Mouse (Mus musculus) mouse embryonic stem cell (cell line): ENCODE data around the gene Fam20b.

Experiments
- in situ Hi-C, 2 experiments: fragments of 300-500 bp; cut with MboI; formaldehyde crosslinking; loops; 1 replicate in 1 of 2; 3 replicates in 1 of 2; pipeline ENCODE4 v1.14.3; 2019 to 2020; ENCODE audit warnings: low sequenced_read_pairs in 2 of 2, low pct_unique_long_range_greater_than_20kb in 1 of 2, mixed read lengths in 1 of 2; ENCODE audit not compliant: unreplicated experiment in 1 of 2

The Fam20b gene

DNA sequence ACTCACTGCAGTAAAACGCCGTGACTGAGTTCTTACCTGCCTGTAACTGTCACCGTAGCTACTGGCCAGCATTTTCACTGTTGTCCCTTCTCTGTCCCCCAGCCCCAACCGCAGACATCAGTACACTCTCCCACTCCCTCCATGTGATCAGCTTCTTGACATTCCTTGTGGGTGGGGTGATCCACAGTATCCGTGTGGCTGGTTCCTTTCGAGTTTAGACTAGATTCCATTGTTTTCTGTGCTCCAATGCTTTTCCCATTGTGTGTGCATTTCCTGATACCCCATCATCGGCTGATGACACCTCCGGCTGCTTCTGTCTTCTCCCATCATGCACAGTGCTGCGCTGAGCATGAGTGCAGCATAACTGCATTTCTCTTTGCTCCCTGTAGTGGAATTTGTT, 68.3 kb downstream of the Fam20b start:
- in situ Hi-C loops, result no loop called here

DNA sequence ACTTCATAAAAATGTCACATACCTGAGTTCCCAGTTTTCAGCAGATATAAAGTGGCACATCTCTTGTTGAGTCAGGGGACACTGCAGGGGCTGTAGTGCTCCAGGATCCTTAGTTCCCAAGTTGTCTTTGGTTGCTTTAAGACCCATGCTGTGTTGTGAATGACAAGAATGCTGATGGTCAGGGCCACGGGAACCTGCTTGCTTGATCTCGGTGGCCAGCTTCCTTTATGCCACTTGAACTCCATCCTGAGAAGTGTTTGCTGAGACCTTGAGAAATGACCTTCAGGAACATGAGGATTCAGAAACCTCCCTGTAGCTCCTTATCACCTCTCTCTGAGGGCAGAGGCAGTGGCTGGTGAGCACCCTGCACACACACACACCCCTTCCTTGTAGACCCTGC, 70.2 kb downstream of the Fam20b start:
- in situ Hi-C loops, result no loop called here

DNA sequence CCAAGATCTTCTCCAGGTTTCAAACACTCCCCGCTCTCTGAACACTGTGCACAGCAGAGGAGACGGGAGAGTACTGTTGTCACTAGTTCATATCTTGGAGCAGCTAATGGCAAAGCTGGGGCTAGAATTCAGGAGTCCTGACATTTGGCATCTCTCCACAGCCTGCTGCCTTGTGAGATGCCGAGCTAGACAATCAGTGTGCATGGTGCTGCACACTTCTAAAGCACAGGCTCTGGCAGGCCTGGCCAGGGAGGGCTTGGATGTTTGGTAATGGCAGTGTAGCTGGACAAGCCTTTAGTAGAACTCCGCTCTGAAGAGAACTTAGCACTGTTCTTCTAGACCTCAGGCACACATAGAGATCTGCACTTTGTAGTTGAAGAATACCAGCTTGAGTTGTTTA, 72.9 kb downstream of the Fam20b start:
- in situ Hi-C loops, result no loop called here

DNA sequence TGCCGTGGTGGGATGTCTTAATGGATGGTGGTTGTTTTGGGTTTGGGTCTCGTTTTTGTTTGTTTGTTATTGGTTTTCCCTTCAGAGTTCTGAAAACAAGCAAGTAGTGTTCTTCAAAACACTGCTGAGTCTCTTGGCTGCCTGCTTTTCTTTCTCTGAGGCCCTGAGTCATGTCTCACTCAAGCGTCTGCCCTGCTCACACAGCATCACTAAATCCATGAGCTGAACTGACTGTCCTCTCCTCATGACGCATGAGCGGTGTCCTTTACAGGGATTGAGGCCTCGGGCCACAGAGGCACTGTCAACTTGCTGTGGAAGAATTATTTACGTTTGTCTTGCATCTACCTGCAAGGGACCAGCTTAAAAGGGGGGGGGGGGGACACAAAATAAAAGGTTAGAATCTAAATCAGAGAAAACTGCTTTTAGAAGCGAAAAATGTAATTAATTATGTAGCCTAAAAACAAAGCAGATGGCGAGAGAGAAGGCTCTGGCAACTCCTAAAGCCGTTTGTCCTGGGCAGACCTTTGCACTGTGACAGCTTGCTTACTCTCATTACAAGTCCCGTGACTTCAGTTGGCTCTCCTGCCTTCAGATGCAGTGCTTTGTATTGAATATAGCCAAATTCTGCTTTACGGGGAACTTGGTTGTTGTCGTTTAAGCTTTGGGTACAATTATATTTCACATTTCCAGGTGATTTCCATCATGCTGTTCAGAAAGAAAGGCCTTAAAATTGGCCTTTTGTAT, 73.9 kb downstream of the Fam20b start:
- in situ Hi-C loops, result no loop called here

DNA sequence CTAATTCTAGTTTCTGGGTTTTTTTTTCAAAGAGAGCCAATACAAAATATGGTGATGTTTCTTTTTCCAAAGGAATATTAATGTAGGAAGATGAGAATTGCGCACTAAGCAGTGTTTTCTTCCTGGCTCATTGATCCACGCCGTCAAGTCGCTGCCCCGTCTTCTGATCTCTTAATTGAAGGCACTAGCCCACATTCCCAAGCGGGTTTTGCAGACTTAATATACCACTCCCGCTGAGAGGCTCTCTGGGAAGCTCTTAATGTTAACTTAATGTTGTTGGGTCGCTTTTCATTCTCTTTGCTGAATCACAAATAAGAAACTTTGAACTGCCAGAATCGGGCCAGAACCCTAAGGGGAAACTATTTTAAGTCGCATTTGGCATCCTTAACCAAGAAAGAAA, 74.8 kb downstream of the Fam20b start:
- in situ Hi-C loops, result no loop called here

DNA sequence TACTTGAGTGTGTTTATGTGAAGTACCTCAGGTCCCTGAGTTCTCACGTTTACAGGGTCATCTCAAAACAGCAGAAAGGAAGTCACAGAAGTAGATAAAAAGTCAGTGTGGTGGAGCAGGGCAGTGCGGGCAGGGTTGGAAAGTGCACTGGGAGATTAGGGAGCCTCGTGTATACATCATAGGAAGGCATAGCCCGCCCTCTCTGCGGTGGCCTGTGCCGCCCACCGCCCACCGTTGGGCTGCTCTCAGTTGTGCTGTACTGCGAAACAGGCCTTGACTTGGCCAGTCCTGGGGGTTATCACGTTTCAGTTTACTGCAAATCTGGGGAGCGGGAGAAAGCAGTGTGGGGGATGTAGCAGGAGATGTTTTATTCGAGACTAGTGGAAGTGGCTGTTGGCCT, 76.1 kb downstream of the Fam20b start:
- in situ Hi-C loops, result no loop called here

DNA sequence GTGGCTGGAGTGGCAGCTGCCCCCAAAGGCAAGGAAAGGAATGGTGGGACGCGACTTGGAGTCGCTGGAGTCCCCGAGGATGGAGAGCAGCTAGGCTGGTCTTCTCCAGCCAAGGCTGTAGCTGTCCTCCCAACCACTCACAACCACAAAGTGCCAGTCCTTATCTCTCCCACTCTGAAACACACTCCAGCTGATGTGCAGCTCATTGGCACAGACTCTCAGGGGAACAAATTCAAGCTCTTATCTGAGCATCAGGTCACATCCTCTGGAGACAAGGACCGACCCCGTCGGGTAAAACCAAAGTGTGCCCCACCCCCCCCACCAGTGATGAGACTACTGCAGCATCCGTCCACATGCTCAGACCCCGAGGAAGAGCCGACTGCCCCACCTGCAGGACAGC, 77.1 kb downstream of the Fam20b start:
- in situ Hi-C loops, result no loop called here

DNA sequence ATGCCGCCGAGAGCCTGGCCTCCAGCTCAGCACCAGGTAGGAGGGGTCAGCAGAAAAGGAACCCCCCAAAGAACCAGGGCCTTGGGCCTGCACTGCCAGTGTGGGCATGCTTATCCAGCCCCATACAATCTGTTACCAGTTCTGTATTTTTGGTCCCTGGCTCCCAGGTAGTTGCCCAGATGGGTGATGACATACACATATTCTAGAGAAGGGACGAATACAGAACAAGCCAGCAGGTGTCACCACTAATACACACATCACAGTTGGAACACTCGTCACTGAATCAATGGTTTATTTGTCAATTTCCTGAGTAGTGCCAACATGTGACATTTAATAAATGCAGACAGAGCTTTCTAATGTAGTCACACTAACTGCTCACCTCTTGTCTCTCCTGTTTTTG, 78.3 kb downstream of the Fam20b start:
- in situ Hi-C loops, result no loop called here

DNA sequence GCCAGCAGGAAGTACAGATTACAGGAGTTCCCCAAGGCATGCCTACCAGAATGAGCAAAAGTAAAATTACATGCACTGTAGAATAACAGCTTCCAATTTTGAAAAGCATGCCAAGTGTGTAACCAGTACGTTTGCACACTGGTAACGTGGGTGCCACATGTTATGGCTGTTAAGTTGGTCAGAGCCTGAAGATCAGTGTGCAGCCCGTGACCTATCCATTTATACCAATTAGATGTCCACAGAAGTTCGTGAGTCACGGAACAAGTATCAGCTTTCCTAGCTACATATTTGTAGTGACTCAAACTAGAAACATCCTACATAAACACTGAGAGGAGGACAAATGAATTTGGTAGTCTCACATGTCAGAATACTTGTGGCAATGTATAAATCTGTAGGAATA, 79.4 kb downstream of the Fam20b start:
- in situ Hi-C loops, result no loop called here

DNA sequence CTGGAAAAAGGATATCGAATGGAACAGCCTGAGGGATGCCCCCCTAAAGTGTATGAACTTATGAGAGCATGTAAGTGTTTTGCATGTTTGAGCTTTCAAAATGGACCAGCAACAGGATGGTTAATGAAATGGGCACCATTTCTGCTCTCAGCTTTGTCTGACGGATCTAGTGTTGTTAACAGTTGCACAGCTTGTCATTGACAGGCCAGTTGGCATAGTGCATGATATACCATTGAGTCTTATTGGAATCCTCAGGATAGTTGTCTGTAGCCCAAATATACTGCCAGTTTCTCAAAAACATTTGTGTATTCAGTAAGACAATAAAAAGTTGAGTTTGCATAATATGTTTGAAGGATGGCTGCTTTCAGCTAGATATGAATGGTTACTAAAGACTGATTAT, 83.7 kb downstream of the Fam20b start:
- in situ Hi-C loops, result no loop called here

DNA sequence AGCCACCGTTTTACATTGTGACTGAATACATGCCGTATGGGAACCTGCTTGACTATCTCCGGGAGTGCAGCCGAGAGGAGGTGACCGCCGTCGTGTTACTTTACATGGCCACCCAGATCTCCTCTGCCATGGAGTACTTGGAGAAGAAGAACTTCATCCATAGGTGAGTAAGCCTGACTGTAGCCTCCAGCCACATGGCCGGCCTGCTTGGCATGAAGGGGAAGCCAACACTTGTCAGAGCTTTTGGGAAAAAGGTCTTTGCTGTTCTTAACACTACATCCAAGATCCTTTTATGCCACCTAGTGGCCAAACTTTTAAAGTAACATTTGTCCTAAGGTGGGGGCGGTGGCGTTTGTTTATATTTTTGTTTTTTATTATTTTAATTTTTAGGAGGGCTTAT, 85.8 kb downstream of the Fam20b start:
- in situ Hi-C loops, result loop anchor here in 1 of 2 experiments (5.0 kb wide), 1 partner anchor 44 kb away; no protein-coding TSS in a partner anchor

DNA sequence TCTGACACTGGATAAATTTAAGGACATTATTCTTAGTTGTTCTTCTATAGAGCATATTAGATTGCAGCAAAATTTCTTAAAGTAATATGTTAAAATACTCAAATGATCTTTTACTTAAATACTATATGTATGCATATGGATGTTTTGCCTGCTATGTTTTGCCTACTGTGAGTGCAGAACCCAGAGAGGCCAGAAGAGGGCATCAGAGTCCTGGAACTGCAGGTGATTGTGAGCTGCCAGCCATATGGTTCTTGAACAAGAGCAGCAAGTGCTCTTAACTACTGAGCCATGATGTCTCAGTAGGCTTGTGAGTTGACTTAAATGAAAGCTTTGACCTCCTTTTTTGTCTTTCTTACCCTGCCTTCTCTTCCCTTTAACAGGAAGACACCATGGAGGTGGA, 87.9 kb downstream of the Fam20b start:
- in situ Hi-C loops, result loop anchor here in 1 of 2 experiments (5.0 kb wide), 1 partner anchor 46 kb away; no protein-coding TSS in a partner anchor

DNA sequence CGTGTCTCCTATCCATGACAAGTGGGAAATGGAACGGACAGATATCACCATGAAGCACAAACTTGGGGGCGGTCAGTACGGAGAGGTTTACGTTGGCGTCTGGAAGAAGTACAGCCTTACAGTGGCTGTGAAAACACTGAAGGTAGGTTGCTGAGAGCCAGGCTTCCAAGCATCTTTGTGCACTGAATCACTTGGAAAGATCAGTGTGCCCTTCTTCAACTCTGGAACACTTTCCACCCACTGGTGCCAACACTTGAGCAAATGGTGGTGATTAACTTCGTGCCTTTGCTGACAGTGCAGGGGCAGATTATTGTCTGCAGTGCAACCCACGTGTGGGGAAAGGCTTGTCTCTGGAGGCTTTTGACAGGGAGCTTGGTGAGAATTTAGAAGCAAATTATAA, 88.9 kb downstream of the Fam20b start:
- in situ Hi-C loops, result loop anchor here in 1 of 2 experiments (5.0 kb wide), 1 partner anchor 47 kb away; no protein-coding TSS in a partner anchor
